9 mouse cellular contexts compared by ENCODE assay signal in the genomic region with DNA sequence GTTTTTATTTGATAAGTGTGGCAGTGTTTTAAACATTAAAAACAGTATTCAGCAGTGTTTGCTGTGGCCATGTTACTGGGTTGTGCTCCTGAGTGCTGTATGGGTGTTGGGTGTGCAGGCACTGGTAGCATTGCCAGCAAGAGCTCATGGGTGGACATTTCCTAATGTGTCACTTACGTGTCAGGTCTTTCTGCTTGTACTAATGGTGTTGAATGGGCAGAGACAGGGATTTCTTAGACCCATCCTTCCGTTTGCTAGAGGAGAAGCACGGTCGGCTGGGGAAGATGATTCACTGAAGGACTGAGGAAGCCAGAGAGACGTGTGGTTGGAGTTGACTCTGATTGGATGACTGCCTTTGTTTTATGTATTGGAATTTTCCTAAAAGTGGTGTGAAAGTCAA.
A peak's percentile ranks its signal among the peaks of the same experiment; 100 is the strongest.
DNase-seq lines count a peak whose midpoint lies in the region; ATAC-seq and TF ChIP-seq lines count a peak whose summit lies in the region.
"Had no signal": no experiment of that assay in that cellular context is flagged by ENCODE, and none has a peak within 500 bp of the region (broad histone marks: within the 10 kb centered on the region; RNA-seq: fewer than 3 reads in every experiment).

No protein-coding gene starts in this region.

- no peaks in the 10 kb centered on the region for H3K9me3 ChIP-seq in hindbrain, postnatal 0 days (ENCODE audit: low read length)
- H3K9me3 ChIP-seq in midbrain, embryonic 15.5 days = no peaks in the 10 kb centered on the region
- H3K9me3 ChIP-seq in intestine, postnatal 0 days (ENCODE audit: control insufficient read depth) = no peaks in the 10 kb centered on the region

- no peak for TF ChIP-seq POLR2A in bone marrow macrophage, adult 2 months (IDR thresholded peaks at IDR 0.05; ENCODE audit: borderline replicate concordance, low read depth, low read length)

- H3K27me3 ChIP-seq in hindbrain, postnatal 0 days (ENCODE audit: insufficient read depth, low read length) = no peaks in the 10 kb centered on the region
- H3K27me3 ChIP-seq in midbrain, embryonic 15.5 days (replicated peaks) = no peaks in the 10 kb centered on the region
- H3K27me3 ChIP-seq in intestine, postnatal 0 days (replicated peaks; ENCODE audit: control insufficient read depth, insufficient read depth, low read length) = no peaks in the 10 kb centered on the region

- 30% methylated on average over 5 of the region's 5 CpGs for WGBS in hindbrain, postnatal 0 days
- WGBS in midbrain, embryonic 15.5 days = 28% methylated on average over 5 of the region's 5 CpGs
- WGBS in intestine, postnatal 0 days = 92% methylated on average over 5 of the region's 5 CpGs

- peak overlapping the region; percentile 82 for H3K27ac ChIP-seq in bone marrow macrophage, adult 2 months (ENCODE audit: insufficient read depth, low read depth, low read length)
- peak overlapping the region; percentile 32 for H3K27ac ChIP-seq in hindbrain, postnatal 0 days
- peak overlapping the region; percentile 76 for H3K27ac ChIP-seq in midbrain, embryonic 15.5 days
- H3K27ac ChIP-seq in intestine, postnatal 0 days (ENCODE audit: low read depth, low read length) = no peak overlapping the region

- H3K4me2 ChIP-seq in hindbrain, postnatal 0 days (ENCODE audit: low read depth, low read length) = peak overlapping the region; percentile 51
- H3K4me2 ChIP-seq in midbrain, embryonic 15.5 days = peak overlapping the region; percentile 45
- H3K4me2 ChIP-seq in intestine, postnatal 0 days (replicated peaks; ENCODE audit: low read depth) = no peak overlapping the region

- peak; percentile 65; the same call in 1 of the 2 replicates for ATAC-seq in hindbrain, postnatal 0 days
- peak; percentile 62 for ATAC-seq in midbrain, embryonic 15.5 days (replicated peaks)
- no peak for ATAC-seq in intestine, postnatal 0 days
- no peak for ATAC-seq in erythroblast, adult 5-6 weeks (replicated peaks; ENCODE audit: low FRiP score, poor library complexity, severe bottlenecking)
- ATAC-seq: liver, postnatal 0 days had no signal

- H3K4me3 ChIP-seq in bone marrow macrophage, adult 2 months (ENCODE audit: insufficient read depth, low read length) = peak overlapping the region; percentile 47; the same call in 1 of the 2 replicates
- H3K4me3 ChIP-seq in hindbrain, postnatal 0 days (ENCODE audit: low read length) = peak overlapping the region; percentile 49
- H3K4me3 ChIP-seq in midbrain, embryonic 15.5 days = peak overlapping the region; percentile 44
- H3K4me3 ChIP-seq in intestine, postnatal 0 days (ENCODE audit: low read depth, low read length) = no peak overlapping the region

- TF ChIP-seq CTCF in bone marrow macrophage, adult 2 months (IDR thresholded peaks at IDR 0.05; ENCODE audit: low read depth, low read length) = no peak
- no peak for TF ChIP-seq CTCF in hindbrain, postnatal 0 days (IDR thresholded peaks at IDR 0.05; ENCODE audit: low read depth)
- TF ChIP-seq CTCF in intestine, postnatal 0 days (IDR thresholded peaks at IDR 0.05; ENCODE audit: low read depth) = no peak

- DNase-seq in cerebellum, postnatal 10 days = peak; percentile 32 to 38
- DNase-seq in hindbrain, postnatal 0 days (ENCODE audit: low spot score) = peak; percentile 46
- no peak for DNase-seq in MN1 (ENCODE audit: low spot score)
- no peak for DNase-seq in lung, postnatal 36 days
- DNase-seq: liver, postnatal 0 days had no signal

- peak overlapping the region; percentile 35; the same call in 1 of the 2 replicates for H3K9ac ChIP-seq in hindbrain, postnatal 0 days (replicated peaks; ENCODE audit: low read length)
- H3K9ac ChIP-seq in midbrain, embryonic 15.5 days = peak overlapping the region; percentile 45
- no peak overlapping the region for H3K9ac ChIP-seq in intestine, postnatal 0 days (ENCODE audit: low read depth, low read length)
- H3K9ac ChIP-seq: liver, postnatal 0 days had no signal

- H3K36me3 ChIP-seq in hindbrain, postnatal 0 days (ENCODE audit: insufficient read depth, low read length) = no peaks in the 10 kb centered on the region
- H3K36me3 ChIP-seq in midbrain, embryonic 15.5 days (replicated peaks) = no peaks in the 10 kb centered on the region
- no peaks in the 10 kb centered on the region for H3K36me3 ChIP-seq in intestine, postnatal 0 days (ENCODE audit: control insufficient read depth, insufficient read depth)

- peaks cover 7% of the 10 kb centered on the region for H3K4me1 ChIP-seq in bone marrow macrophage, adult 2 months (ENCODE audit: control insufficient read depth, insufficient read depth, low read length)
- no peaks in the 10 kb centered on the region for H3K4me1 ChIP-seq in hindbrain, postnatal 0 days (ENCODE audit: insufficient read depth, low read length)
- peaks cover 11% of the 10 kb centered on the region for H3K4me1 ChIP-seq in midbrain, embryonic 15.5 days
- no peaks in the 10 kb centered on the region for H3K4me1 ChIP-seq in intestine, postnatal 0 days (replicated peaks; ENCODE audit: control insufficient read depth, insufficient read depth, low read length)

Comparison
In these comparisons a context has a peak if more than half of its experiments do, and no peak if none do; other contexts are left out.
1. DNase-seq: peak in cerebellum, postnatal 10 days (2 of 2) and hindbrain, postnatal 0 days (single experiment); none in MN1 (single experiment) and lung, postnatal 36 days (single experiment).
2. ATAC-seq: peak in hindbrain, postnatal 0 days (single experiment) and midbrain, embryonic 15.5 days (single experiment); none in intestine, postnatal 0 days (single experiment) and erythroblast, adult 5-6 weeks (single experiment).